Mouse (Mus musculus) liver, adult 2 months (tissue): ENCODE measurements around the gene 4930402H24Rik. TPM values are rescaled to one million over a fixed set of nuclear protein-coding genes. Genes with fewer than 3 reads are reported as not detected.
A peak's percentile ranks its signal among the peaks of the same experiment; 100 is the strongest.

ENCODE experiments used
- DNase-seq: peaks from one replicate; pipeline ENCODE4 v3.0.0-alpha.2; 2011; ENCODE audit warnings: low read depth, low spot score; ENCODE audit errors: extremely low read depth
- H3K27ac ChIP-seq: fragments of 200-500 bp; replicated peaks from 2 replicates; pipeline ENCODE4 v1.5.1; 2012; ENCODE audit warnings: low read depth, mild to moderate bottlenecking, control low read depth, inconsistent platforms, low read length; ENCODE audit not compliant: insufficient read depth
- H3K27me3 ChIP-seq: fragments of 200-500 bp; 2 replicates; pipeline ENCODE4 v1.6.1; 2012; ENCODE audit warnings: mild to moderate bottlenecking, moderate library complexity, low read length, inconsistent platforms; ENCODE audit not compliant: control insufficient read depth, insufficient read depth
- H3K36me3 ChIP-seq: fragments of 200-500 bp; 2 replicates; pipeline ENCODE4 v1.6.1; 2012; ENCODE audit warnings: low read length, inconsistent platforms; ENCODE audit not compliant: control insufficient read depth, insufficient read depth
- H3K4me1 ChIP-seq: fragments of 200-500 bp; 2 replicates; pipeline ENCODE4 v1.6.1; 2011; ENCODE audit warnings: low read length; ENCODE audit not compliant: control insufficient read depth, insufficient read depth
- H3K4me3 ChIP-seq: fragments of 200-500 bp; 2 replicates; pipeline ENCODE4 v1.5.1; 2011; ENCODE audit warnings: low read depth, mild to moderate bottlenecking, control low read depth, low read length, moderate library complexity; ENCODE audit not compliant: insufficient read depth
- H3K79me2 ChIP-seq: fragments of 200-500 bp; 2 replicates; pipeline ENCODE4 v1.6.1; 2012; ENCODE audit warnings: inconsistent platforms, mild to moderate bottlenecking, low read length, moderate library complexity; ENCODE audit not compliant: control insufficient read depth, insufficient read depth
- H3K9ac ChIP-seq: fragments of 200-500 bp; 2 replicates; pipeline ENCODE4 v1.6.1; 2012; ENCODE audit warnings: low read depth, mild to moderate bottlenecking, control low read depth, inconsistent platforms, low read length
- CTCF ChIP-seq: fragments of 200-500 bp; IDR thresholded peaks from 2 replicates; pipeline ENCODE4 v1.5.1; 2011; ENCODE audit warnings: low read depth, low read length, control low read depth
- POLR2A ChIP-seq: fragments of 200-500 bp; IDR thresholded peaks from 2 replicates; pipeline ENCODE4 v1.6.1; 2011; ENCODE audit warnings: low read length, control low read depth; ENCODE audit not compliant: insufficient read depth; ENCODE audit errors: extremely low read depth
- WGBS: fragments of 180-500 bp; shearing (Covaris S2); methylation state at CpG from one replicate; pipeline ENCODE4 v1.1.7; 2018; 5-methylcytosine and 5-hydroxymethylcytosine counted together
- polyA plus RNA-seq: library from polyadenylated mRNA; depleted of rRNA; stranded (reverse); fragments of >200 nt; gene quantifications from 2 replicates; pipeline ENCODE4 v1.2.3, GENCODE M21; 2012
- total RNA-seq: library from RNA; depleted of rRNA; stranded (reverse); fragments of >200 nt; gene quantifications from 2 replicates; pipeline ENCODE4 v1.2.3, GENCODE M21; 2014

The 4930402H24Rik gene
- total and polyA plus RNA-seq, 2 experiments: 14.8 to 18.2 TPM

DNA sequence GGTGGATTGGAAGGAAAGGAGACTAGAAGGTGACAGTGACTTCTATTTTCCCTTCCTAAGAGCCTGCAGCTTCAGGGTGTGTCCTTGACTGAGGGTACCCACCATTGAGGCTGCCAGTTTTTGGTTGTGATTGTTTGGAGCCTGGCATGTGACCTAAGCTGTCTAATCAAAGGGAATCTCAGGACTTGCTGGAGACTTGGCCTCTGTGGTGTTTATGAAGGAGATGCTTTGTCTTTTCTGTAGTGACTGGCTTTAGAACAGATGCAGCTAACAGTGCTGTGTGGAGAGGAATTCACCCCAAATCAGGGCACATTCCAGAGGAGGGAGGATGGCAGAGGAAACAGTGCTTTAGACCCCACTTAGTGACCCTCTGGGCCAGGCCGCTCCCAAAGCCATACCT lies 8.7 kb upstream of the 4930402H24Rik start:
- H3K4me1 ChIP-seq: peaks cover 38% of the 10 kb centered on the region
- TF ChIP-seq POLR2A: no peak
- TF ChIP-seq CTCF: no peak

DNA sequence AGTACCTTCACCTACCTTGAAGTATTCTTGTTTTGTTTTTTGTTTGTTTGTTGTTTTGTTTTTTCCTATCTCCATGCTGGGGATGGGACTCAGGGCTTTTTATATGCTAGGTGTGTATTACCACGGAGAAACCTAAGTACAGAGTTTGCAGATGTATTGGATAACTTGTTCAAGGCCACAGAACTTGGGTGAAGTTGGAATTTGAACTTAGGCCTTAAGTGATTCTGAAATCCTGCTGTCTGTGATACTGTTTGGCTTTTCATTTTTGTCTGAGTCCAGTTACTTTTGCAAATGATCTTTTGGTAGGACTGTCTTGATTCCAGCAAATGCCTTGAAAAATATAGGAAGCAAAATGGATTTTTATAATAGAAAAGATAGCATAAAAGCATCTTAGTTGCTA lies 5.5 kb upstream of the 4930402H24Rik start:
- Histone ChIP-seq H3K79me2 (peaks cover 51% of the 10 kb centered on the region), H3K27ac (peak overlapping the region; percentile 83), H3K9ac (no peak overlapping the region), H3K36me3 (peaks cover 6% of the 10 kb centered on the region), H3K4me1 (peaks cover 35% of the 10 kb centered on the region), H3K4me3 (no peak overlapping the region), H3K27me3 (no peaks in the 10 kb centered on the region)
- no peak for TF ChIP-seq CTCF
- TF ChIP-seq POLR2A: no peak
- 11% methylated on average over 1 of the region's 1 CpGs for WGBS
- DNase-seq: peak; percentile 92

More for the DNA sequence above, 8.7 kb upstream of the 4930402H24Rik start:
- H3K79me2 ChIP-seq: peaks cover 34% of the 10 kb centered on the region
- no peaks in the 10 kb centered on the region for H3K27me3 ChIP-seq
- peaks cover 6% of the 10 kb centered on the region for H3K36me3 ChIP-seq
- H3K27ac ChIP-seq: peak overlapping the region; percentile 32; the same call in 1 of the 2 replicates
- WGBS: 93% methylated on average over 1 of the region's 1 CpGs
- no peak overlapping the region for H3K9ac ChIP-seq
- no peak for DNase-seq
- no peak overlapping the region for H3K4me3 ChIP-seq

DNA sequence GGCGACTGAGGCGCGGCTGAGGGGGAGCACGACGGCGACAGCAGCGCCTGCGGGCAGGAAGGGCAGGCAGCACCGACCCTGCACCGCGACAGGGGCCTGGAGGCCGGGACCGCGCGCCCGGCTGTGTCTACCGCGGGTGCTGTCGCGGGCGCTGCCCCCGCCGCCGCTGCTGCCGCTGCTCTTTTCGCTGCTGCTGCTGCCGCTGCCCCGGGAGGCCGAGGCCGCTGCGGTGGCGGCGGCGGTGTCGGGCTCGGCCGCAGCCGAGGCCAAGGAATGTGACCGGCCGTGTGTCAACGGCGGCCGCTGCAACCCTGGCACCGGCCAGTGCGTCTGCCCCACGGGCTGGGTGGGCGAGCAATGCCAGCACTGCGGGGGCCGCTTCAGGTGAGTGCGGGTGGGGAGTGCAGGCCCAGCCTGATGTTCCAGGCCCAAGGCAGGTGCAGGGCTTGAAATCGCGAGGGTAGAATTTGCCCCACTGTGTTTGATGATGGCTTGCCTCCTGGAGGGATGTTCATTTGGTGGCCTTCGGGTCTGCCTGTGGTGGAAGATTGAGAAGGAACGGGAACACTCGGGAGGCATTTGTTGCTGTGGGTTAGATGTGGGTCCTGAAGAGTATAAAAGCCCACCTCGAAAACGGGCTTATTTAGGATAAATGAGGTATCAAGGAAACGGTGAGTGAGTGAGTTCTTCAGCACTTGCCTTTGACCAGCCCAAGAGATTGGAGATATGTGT lies 544 bp upstream of the 4930402H24Rik start:
- WGBS: under 1% methylated on average over 57 of the region's 58 CpGs
- H3K9ac ChIP-seq: peak overlapping the region; percentile 99
- H3K4me1 ChIP-seq: peaks cover 22% of the 10 kb centered on the region
- no peak for TF ChIP-seq CTCF
- TF ChIP-seq POLR2A: no peak
- no peaks in the 10 kb centered on the region for H3K27me3 ChIP-seq
- DNase-seq: no peak
- peaks cover 6% of the 10 kb centered on the region for H3K36me3 ChIP-seq
- H3K4me3 ChIP-seq: peak overlapping the region; percentile 100
- H3K27ac ChIP-seq: peak overlapping the region; percentile 86
- H3K79me2 ChIP-seq: peaks cover 53% of the 10 kb centered on the region

DNA sequence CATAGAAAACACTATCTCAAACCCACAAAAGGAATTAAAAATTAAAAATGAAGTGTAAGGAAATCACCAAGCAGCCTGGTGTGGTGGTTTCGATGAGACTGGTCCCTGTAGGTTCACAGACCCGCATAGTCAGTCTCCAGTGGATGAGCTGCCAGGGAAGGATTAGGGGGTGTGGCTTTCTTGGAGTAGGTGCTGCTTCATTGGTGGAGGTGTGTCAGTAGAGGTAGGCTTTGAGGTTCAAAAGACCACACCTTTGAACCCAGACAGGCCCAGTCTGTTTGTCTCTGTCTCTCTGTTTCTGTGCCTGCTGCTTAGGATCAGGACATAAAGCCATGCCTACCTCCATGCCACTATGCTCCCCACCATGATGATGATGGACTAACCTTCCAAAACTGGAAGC lies 7.4 kb downstream of the 4930402H24Rik start:
- Histone ChIP-seq H3K36me3 (no peaks in the 10 kb centered on the region), H3K9ac (peak overlapping the region; percentile 25), H3K79me2 (peaks cover 21% of the 10 kb centered on the region; the same call in 1 of the 2 replicates), H3K27me3 (no peaks in the 10 kb centered on the region), H3K4me3 (no peak overlapping the region), H3K4me1 (peaks cover 20% of the 10 kb centered on the region), H3K27ac (peak overlapping the region; percentile 81)
- DNase-seq: peak; percentile 90
- 26% methylated on average over 2 of the region's 2 CpGs for WGBS
- TF ChIP-seq POLR2A (no peak), CTCF (no peak)

DNA sequence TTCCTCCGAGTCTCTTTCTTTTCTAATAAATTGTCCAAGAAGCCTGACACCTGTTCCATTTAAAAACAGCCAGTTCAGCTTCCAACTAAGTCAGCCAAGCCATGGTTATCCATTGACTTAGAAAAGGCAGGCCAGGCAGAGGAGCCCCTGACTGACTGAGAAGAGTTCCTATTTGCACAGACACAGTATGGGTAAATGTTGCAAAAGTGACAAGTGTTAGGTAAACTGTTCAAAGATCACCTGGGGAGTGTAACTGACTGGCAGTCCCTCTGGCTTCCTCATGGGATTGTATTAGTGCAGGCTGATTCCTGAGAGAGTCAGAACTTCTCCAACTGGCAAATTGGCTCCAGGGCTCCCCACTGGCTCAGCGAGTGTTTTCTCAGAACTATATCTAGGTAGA lies 8.3 kb downstream of the 4930402H24Rik start:
- WGBS: 26% methylated on average over 2 of the region's 2 CpGs
- Histone ChIP-seq H3K4me3 (no peak overlapping the region), H3K27me3 (no peaks in the 10 kb centered on the region), H3K9ac (peak overlapping the region; percentile 25), H3K4me1 (peaks cover 20% of the 10 kb centered on the region), H3K27ac (peak overlapping the region; percentile 81), H3K36me3 (no peaks in the 10 kb centered on the region), H3K79me2 (peaks cover 19% of the 10 kb centered on the region; the same call in 1 of the 2 replicates)
- TF ChIP-seq POLR2A: no peak
- DNase-seq: peak; percentile 100

DNA sequence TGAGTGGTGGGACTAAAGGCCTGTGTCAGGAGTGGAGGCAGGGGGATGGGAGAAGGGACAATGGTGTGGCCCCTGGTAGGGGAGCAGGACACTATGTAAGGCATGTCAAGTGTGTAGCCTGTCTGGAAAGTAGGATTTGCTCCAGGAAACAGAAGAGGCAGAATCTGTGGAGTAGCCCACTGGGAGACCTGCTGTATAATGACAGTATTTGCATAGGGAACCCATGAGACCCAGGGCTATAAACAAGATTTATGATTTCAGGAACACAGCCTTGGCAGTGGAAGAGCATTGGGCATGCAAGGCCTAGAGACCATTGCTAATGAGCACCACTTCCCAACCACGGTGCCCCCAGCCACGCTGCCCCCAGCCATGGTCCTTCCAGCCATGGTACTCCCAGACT lies 9.3 kb downstream of the 4930402H24Rik start:
- 88% methylated on average over 2 of the region's 2 CpGs for WGBS
- H3K9ac ChIP-seq: no peak overlapping the region
- H3K4me1 ChIP-seq: peaks cover 20% of the 10 kb centered on the region
- TF ChIP-seq CTCF: no peak
- H3K27me3 ChIP-seq: no peaks in the 10 kb centered on the region
- peaks cover 15% of the 10 kb centered on the region; the same call in 1 of the 2 replicates for H3K79me2 ChIP-seq
- H3K36me3 ChIP-seq: no peaks in the 10 kb centered on the region
- H3K27ac ChIP-seq: peak overlapping the region; percentile 33
- no peak for DNase-seq
- no peak overlapping the region for H3K4me3 ChIP-seq
